9 mouse cellular contexts compared by ENCODE assay signal in genomic region chr2:181483562-181484318, GRCm38 (mm10). TPM values are rescaled to one million over a fixed set of nuclear protein-coding genes. Genes with fewer than 3 reads are reported as not detected.
A peak's percentile ranks its signal among the peaks of the same experiment; 100 is the strongest.
DNase-seq lines count a peak whose midpoint lies in the region; ATAC-seq and TF ChIP-seq lines count a peak whose summit lies in the region.
"Had no signal": no experiment of that assay in that cellular context is flagged by ENCODE, and none has a peak within 500 bp of the region (broad histone marks: within the 10 kb centered on the region; RNA-seq: fewer than 3 reads in every experiment).

No protein-coding gene starts in this region.

- no peaks in the 10 kb centered on the region for H3K36me3 ChIP-seq in kidney, embryonic 14.5 days (ENCODE audit: control insufficient read depth, insufficient read depth, low read length)
- no peaks in the 10 kb centered on the region for H3K36me3 ChIP-seq in forebrain, embryonic 12.5 days (replicated peaks)
- H3K36me3 ChIP-seq: neural tube, embryonic 12.5 days had no signal

- intact Hi-C loops in left cerebral cortex, adult 2 months (cut with DNase I) = no loop called here

- H3K4me3 ChIP-seq in left cerebral cortex, adult 2 months = no peak overlapping the region
- no peak overlapping the region for H3K4me3 ChIP-seq in kidney, embryonic 14.5 days (ENCODE audit: low read length)
- H3K4me3 ChIP-seq in forebrain, embryonic 12.5 days (replicated peaks) = no peak overlapping the region
- H3K4me3 ChIP-seq: neural tube, embryonic 12.5 days had no signal

- peaks cover 35% of the 10 kb centered on the region for H3K4me1 ChIP-seq in kidney, embryonic 14.5 days (ENCODE audit: control insufficient read depth, insufficient read depth, low read length)
- no peaks in the 10 kb centered on the region for H3K4me1 ChIP-seq in forebrain, embryonic 12.5 days

- no peak overlapping the region for H3K9ac ChIP-seq in kidney, embryonic 14.5 days (ENCODE audit: low read depth, low read length)
- H3K9ac ChIP-seq in forebrain, embryonic 12.5 days = no peak overlapping the region
- H3K9ac ChIP-seq: neural tube, embryonic 12.5 days had no signal

- no peaks in the 10 kb centered on the region for H3K27me3 ChIP-seq in kidney, embryonic 14.5 days (ENCODE audit: control insufficient read depth, insufficient read depth, low read length)
- H3K27me3 ChIP-seq in forebrain, embryonic 12.5 days = no peaks in the 10 kb centered on the region
- H3K27me3 ChIP-seq: neural tube, embryonic 12.5 days had no signal

- no peak for DNase-seq in left cerebral cortex, adult 2 months (ENCODE audit: extremely low spot score in 1 of 2, low spot score in 2 of 2)
- DNase-seq in left cerebral cortex, adult 9 months (ENCODE audit: low spot score in 2 of 2) = no peak
- DNase-seq in adrenal gland, postnatal 25 days = peak; percentile 47
- peak; percentile 77 to 85 for DNase-seq in heart, adult 18-20 months
- peak; percentile 69 for DNase-seq in lung, postnatal 25 days (ENCODE audit: low spot score)
- no peak for DNase-seq in left cerebral cortex, adult 18-20 months (ENCODE audit: low spot score in 2 of 2)

- no peak overlapping the region for H3K27ac ChIP-seq in left cerebral cortex, adult 2 months
- H3K27ac ChIP-seq in kidney, embryonic 14.5 days (ENCODE audit: low read depth, low read length) = peak overlapping the region; percentile 7; the same call in 1 of the 2 replicates
- no peak overlapping the region for H3K27ac ChIP-seq in forebrain, embryonic 12.5 days
- H3K27ac ChIP-seq: neural tube, embryonic 12.5 days had no signal

- no peaks in the 10 kb centered on the region for H3K9me3 ChIP-seq in kidney, embryonic 14.5 days (ENCODE audit: control insufficient read depth, low read length)
- no peaks in the 10 kb centered on the region for H3K9me3 ChIP-seq in forebrain, embryonic 12.5 days
- H3K9me3 ChIP-seq: neural tube, embryonic 12.5 days had no signal

- H3K4me2 ChIP-seq in kidney, embryonic 14.5 days (replicated peaks; ENCODE audit: low read depth, low read length) = no peak overlapping the region
- H3K4me2 ChIP-seq in forebrain, embryonic 12.5 days = no peak overlapping the region
- H3K4me2 ChIP-seq: neural tube, embryonic 12.5 days had no signal

- no peak for ATAC-seq in kidney, embryonic 14.5 days (ENCODE audit: low FRiP score, low TSS enrichment)
- no peak for ATAC-seq in forebrain, embryonic 12.5 days (ENCODE audit: low FRiP score)

- 26% methylated on average over 7 of the region's 7 CpGs for WGBS in kidney, embryonic 14.5 days
- 34% methylated on average over 7 of the region's 7 CpGs for whole genome bisulfite sequencing in forebrain, embryonic 12.5 days

- peak; percentile 27 for TF ChIP-seq CTCF in left cerebral cortex, adult 2 months (IDR thresholded peaks at IDR 0.05)

RNA-seq across cellular contexts. Expression of gene Abhd16b, which starts 9.3 kb away (rescaled TPM):
- total RNA-seq in left cerebral cortex, adult 2 months (2021) = not detected
- total RNA-seq in adrenal gland, postnatal 25 days (2021) = not detected in 2 replicates
- not detected for total RNA-seq in heart, adult 18-20 months (2021)
- 0.14 and 0.19 TPM in 2 replicates for polyA plus RNA-seq in kidney, embryonic 14.5 days (2014; fragmentation: Nextera tagmentation; extraction: Ambion mirVana)
- 0.10 TPM in 1 of 2 replicates, not detected in the other for polyA plus RNA-seq in forebrain, embryonic 12.5 days (2016; fragmentation: Nextera tagmentation; extraction: Ambion mirVana)
- not detected for total RNA-seq in left cerebral cortex, adult 18-20 months (2021)

RNA-seq across cellular contexts. Expression of gene Tpd52l2, which starts 13.2 kb away (rescaled TPM):
- 10 to 100 TPM; 73.2 to 76.3 TPM for total RNA-seq in left cerebral cortex, adult 2 months (2021)
- total RNA-seq in adrenal gland, postnatal 25 days (2021) = 118 and 121 TPM in 2 replicates
- 10 to 100 TPM; 63.9 to 65.2 TPM for total RNA-seq in heart, adult 18-20 months (2021)
- polyA plus RNA-seq in kidney, embryonic 14.5 days (2014; fragmentation: Nextera tagmentation; extraction: Ambion mirVana) = 175 and 184 TPM in 2 replicates
- 133 and 134 TPM in 2 replicates for polyA plus RNA-seq in forebrain, embryonic 12.5 days (2016; fragmentation: Nextera tagmentation; extraction: Ambion mirVana)
- total RNA-seq in left cerebral cortex, adult 18-20 months (2021) = 10 to 100 TPM; 77.5 to 82.8 TPM

RNA-seq across cellular contexts. Expression of gene Zbtb46, which starts 24.5 kb away (rescaled TPM):
- 10 to 100 TPM; 12.0 to 13.7 TPM for total RNA-seq in left cerebral cortex, adult 2 months (2021)
- total RNA-seq in adrenal gland, postnatal 25 days (2021) = 14.6 and 20.8 TPM in 2 replicates
- total RNA-seq in heart, adult 18-20 months (2021) = 10 to 100 TPM in 1 of 2 experiments, 1 to 10 TPM in 1; 9.4 to 11.2 TPM
- polyA plus RNA-seq in kidney, embryonic 14.5 days (2014; fragmentation: Nextera tagmentation; extraction: Ambion mirVana) = 13.7 and 26.6 TPM in 2 replicates
- 14.4 and 16.1 TPM in 2 replicates for polyA plus RNA-seq in forebrain, embryonic 12.5 days (2016; fragmentation: Nextera tagmentation; extraction: Ambion mirVana)
- total RNA-seq in left cerebral cortex, adult 18-20 months (2021) = 10 to 100 TPM; 13.8 to 15.3 TPM

RNA-seq across cellular contexts. Expression of gene Dnajc5, which starts 36.5 kb away (rescaled TPM):
- 100 to 1,000 TPM; 288 to 300 TPM for total RNA-seq in left cerebral cortex, adult 2 months (2021)
- 81.9 and 101 TPM in 2 replicates for total RNA-seq in adrenal gland, postnatal 25 days (2021)
- 10 to 100 TPM; 59.0 to 64.0 TPM for total RNA-seq in heart, adult 18-20 months (2021)
- polyA plus RNA-seq in kidney, embryonic 14.5 days (2014; fragmentation: Nextera tagmentation; extraction: Ambion mirVana) = 41.5 and 82.2 TPM in 2 replicates
- polyA plus RNA-seq in forebrain, embryonic 12.5 days (2016; fragmentation: Nextera tagmentation; extraction: Ambion mirVana) = 129 and 134 TPM in 2 replicates
- 100 to 1,000 TPM; 299 to 304 TPM for total RNA-seq in left cerebral cortex, adult 18-20 months (2021)

Comparison
In these comparisons a context has a peak if more than half of its experiments do, and no peak if none do; other contexts are left out.
1. DNase-seq: peak in adrenal gland, postnatal 25 days (single experiment), heart, adult 18-20 months (2 of 2) and lung, postnatal 25 days (single experiment); none in left cerebral cortex, adult 2 months (0 of 2), left cerebral cortex, adult 9 months (0 of 2) and left cerebral cortex, adult 18-20 months (0 of 2).